Mouse (Mus musculus): ENCODE measurements around the gene Smim13. TPM values are rescaled to one million over a fixed set of nuclear protein-coding genes. Genes with fewer than 3 reads are reported as not detected.
A peak's percentile ranks its signal among the peaks of the same experiment; 100 is the strongest.

Gene Smim13
- polyA plus RNA-seq, 1 experiment from 2014 or later: 9.9 TPM

DNA sequence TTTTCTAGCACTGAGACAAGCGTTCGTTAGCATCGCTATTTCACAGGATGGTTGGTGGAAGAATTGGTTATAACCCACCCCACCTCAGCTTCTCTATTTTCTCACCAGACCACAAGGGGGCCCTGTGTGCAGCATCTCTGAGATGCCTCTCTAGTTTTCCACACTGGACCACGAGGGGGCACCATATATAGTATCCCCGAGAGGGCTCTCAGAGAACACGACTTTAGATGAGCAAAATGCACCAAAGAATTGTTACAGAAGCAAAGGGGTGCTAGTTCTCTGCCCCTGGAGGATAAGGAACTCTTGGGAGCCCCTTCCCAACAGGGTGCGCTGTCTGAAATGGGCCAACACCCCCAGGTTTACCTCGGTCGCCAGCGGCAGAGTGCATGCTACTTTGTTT lies 53.1 kb downstream of the Smim13 start:
- no peaks in the 10 kb centered on the region for H3K9me3 ChIP-seq
- H3K27me3 ChIP-seq (ENCODE audit: poor library complexity, severe bottlenecking): no peaks in the 10 kb centered on the region
- H3K27ac ChIP-seq: no peak overlapping the region
- H3K36me3 ChIP-seq (replicated peaks): no peaks in the 10 kb centered on the region
- H3K4me3 ChIP-seq: no peak overlapping the region
- WGBS: 63% methylated on average over 10 of the region's 10 CpGs
- peaks cover 16% of the 10 kb centered on the region for H3K4me1 ChIP-seq
- peak; percentile 61 for DNase-seq (ENCODE audit: extremely low spot score, low spot score)

DNA sequence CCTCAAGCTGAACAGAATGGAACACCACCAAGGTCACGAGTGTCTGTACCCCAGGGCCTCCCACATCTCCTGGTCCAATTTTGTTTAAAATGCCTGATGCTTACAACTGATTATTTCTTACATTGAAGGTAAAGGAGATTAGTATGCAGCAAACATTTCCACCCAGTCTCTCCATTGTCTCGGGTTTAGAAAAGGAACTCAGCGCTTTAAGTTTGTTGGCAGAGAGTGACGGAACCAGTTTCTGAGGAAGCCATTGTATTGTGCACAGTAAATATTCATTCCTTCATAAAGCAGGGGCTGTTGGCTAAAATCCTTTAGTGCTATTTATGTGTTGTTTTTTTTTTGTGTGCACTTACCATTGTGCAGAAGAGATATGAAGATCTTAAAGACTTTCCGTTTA lies 71.1 kb downstream of the Smim13 start:
- Histone ChIP-seq H3K4me3 (no peak overlapping the region), H3K27me3 (ENCODE audit: poor library complexity, severe bottlenecking) (no peaks in the 10 kb centered on the region), H3K4me1 (peaks cover 5% of the 10 kb centered on the region), H3K36me3 (replicated peaks) (peaks cover 48% of the 10 kb centered on the region), H3K9me3 (no peaks in the 10 kb centered on the region), H3K27ac (no peak overlapping the region)
- WGBS: 83% methylated on average over 5 of the region's 5 CpGs
- DNase-seq (ENCODE audit: extremely low spot score, low spot score): no peak

DNA sequence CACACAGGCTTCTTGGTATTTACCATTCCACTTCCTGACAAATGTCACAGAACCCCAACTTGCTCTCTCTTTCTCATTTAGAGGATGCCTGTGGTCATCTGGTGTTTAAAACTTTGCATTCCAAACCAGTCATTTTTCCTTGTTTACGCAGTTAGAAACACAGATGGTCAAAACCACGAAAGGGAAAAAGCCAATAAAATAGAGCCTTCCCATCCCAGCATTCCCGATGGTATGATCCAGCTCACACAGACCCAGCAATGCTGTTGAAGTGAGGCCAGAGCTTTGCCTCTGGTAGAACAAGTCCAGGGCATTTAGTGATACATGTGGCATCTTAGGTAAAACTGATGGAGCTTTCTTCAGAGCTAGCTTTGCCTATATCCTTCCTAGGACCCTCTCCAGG lies 71.8 kb downstream of the Smim13 start:
- peaks cover 46% of the 10 kb centered on the region for H3K36me3 ChIP-seq (replicated peaks)
- H3K4me3 ChIP-seq: no peak overlapping the region
- H3K4me1 ChIP-seq: peaks cover 5% of the 10 kb centered on the region
- no peaks in the 10 kb centered on the region for H3K9me3 ChIP-seq
- H3K27ac ChIP-seq: 0 out of 2 replicates have a peak overlapping the region, but pooled peaks have one; percentile 25
- DNase-seq (ENCODE audit: extremely low spot score, low spot score): no peak
- no peaks in the 10 kb centered on the region for H3K27me3 ChIP-seq (ENCODE audit: poor library complexity, severe bottlenecking)
- 86% methylated on average over 3 of the region's 3 CpGs for WGBS

DNA sequence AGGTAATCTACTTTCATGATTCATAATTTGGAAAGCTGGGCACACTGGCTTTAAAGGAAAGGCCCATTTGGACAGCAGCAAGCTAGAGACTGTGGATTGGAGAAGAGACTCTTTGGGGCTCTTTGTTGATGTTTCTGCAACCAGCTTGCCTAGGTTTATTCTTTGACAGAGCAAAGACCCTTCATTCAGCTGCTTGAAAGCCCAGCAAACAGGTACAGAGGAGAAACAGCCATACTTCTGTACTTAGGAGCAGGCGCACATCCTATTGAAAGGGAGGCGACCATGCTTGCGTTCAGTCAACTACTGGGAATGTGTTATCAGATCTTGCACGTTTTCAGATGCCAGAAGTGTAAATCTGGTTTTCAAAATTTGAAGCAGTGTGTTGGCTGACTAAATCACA lies 75.0 kb downstream of the Smim13 start:
- Histone ChIP-seq H3K27ac (no peak overlapping the region), H3K9me3 (no peaks in the 10 kb centered on the region), H3K27me3 (ENCODE audit: poor library complexity, severe bottlenecking) (no peaks in the 10 kb centered on the region), H3K4me1 (peaks cover 27% of the 10 kb centered on the region), H3K4me3 (no peak overlapping the region), H3K36me3 (replicated peaks) (peaks cover 28% of the 10 kb centered on the region)
- WGBS: 82% methylated on average over 4 of the region's 4 CpGs
- DNase-seq (ENCODE audit: extremely low spot score, low spot score): no peak

DNA sequence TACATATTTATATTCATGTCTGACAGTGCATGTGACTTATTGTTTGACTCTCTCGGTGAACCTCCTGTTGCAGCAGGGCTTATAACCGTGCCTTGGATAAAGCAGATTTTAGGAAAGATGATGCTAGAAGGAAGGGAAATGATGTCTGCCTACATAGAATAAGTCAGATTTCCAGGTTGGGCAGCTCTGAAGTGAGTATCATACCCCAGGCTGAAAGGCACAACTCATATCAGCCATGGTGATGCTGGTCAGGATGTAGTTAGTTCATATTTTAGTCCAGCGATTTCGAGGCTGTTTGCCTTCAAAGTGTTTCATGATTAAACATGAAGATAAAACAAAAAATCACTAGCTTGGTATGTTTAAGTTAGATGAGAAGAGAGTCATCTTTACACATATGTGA lies 75.7 kb downstream of the Smim13 start:
- H3K9me3 ChIP-seq: no peaks in the 10 kb centered on the region

DNA sequence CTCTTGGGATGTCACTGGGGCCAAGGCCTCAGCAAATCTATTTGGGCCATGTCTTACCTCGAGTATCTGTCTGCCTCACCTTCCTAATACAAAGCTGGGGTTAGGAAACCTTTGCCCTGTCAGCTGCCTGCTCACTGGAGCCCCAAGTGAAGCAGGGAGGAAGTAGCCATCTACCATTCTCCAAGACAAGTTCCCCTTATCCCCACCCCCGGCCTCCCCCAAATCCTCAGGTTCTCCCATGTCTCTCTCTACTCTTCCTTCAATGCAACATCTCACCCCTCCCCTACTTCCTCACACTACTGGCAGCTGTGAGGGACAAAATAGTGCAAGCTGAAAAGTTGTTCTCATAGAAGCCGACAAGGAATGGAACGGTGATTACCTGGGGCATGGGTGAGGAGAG lies 76.5 kb downstream of the Smim13 start:
- Histone ChIP-seq H3K4me1 (peaks cover 31% of the 10 kb centered on the region), H3K27me3 (ENCODE audit: poor library complexity, severe bottlenecking) (no peaks in the 10 kb centered on the region), H3K9me3 (no peaks in the 10 kb centered on the region), H3K36me3 (replicated peaks) (peaks cover 39% of the 10 kb centered on the region), H3K4me3 (no peak overlapping the region), H3K27ac (no peak overlapping the region)
- no peak for DNase-seq (ENCODE audit: extremely low spot score, low spot score)
- WGBS: 90% methylated on average over 4 of the region's 4 CpGs

More for the DNA sequence above, 75.7 kb downstream of the Smim13 start:
- WGBS: 95% methylated on average over 4 of the region's 4 CpGs
- no peak overlapping the region for H3K4me3 ChIP-seq
- no peak for DNase-seq (ENCODE audit: extremely low spot score, low spot score)
- H3K27me3 ChIP-seq (ENCODE audit: poor library complexity, severe bottlenecking): no peaks in the 10 kb centered on the region
- peaks cover 30% of the 10 kb centered on the region for H3K4me1 ChIP-seq
- H3K36me3 ChIP-seq (replicated peaks): peaks cover 33% of the 10 kb centered on the region
- H3K27ac ChIP-seq: no peak overlapping the region

Other genes starting within 250 kb of the Smim13 start
- 87.6 and 87.9 TPM in 2 replicates for gene Pak1ip1, start 248.8 kb upstream of the Smim13 start, polyA plus RNA-seq (2016; fragmentation: Nextera tagmentation; extraction: Ambion mirVana)
- gene Tmem14c, start 233.6 kb upstream of the Smim13 start, polyA plus RNA-seq (2016; fragmentation: Nextera tagmentation; extraction: Ambion mirVana): 223 and 224 TPM in 2 replicates
- gene Mak, start 170.1 kb upstream of the Smim13 start, polyA plus RNA-seq (2016; fragmentation: Nextera tagmentation; extraction: Ambion mirVana): 1.2 and 1.4 TPM in 2 replicates
- not detected in 2 replicates for gene Gcm2, start 138.8 kb upstream of the Smim13 start, polyA plus RNA-seq (2016; fragmentation: Nextera tagmentation; extraction: Ambion mirVana)
- gene Sycp2l, start 135.5 kb upstream of the Smim13 start, polyA plus RNA-seq (2016; fragmentation: Nextera tagmentation; extraction: Ambion mirVana): not detected in 2 replicates
- gene Elovl2, start 29.4 kb upstream of the Smim13 start, polyA plus RNA-seq (2016; fragmentation: Nextera tagmentation; extraction: Ambion mirVana): 46.0 and 50.9 TPM in 2 replicates
- not detected in 2 replicates for gene Gm17364, start 24.1 kb downstream of the Smim13 start, polyA plus RNA-seq (2016; fragmentation: Nextera tagmentation; extraction: Ambion mirVana)
- gene Nedd9, start 237.5 kb downstream of the Smim13 start, polyA plus RNA-seq (2016; fragmentation: Nextera tagmentation; extraction: Ambion mirVana): 16.8 and 18.4 TPM in 2 replicates